Mouse (Mus musculus): Measurements from ENCODE around the gene Slc4a5.

Gene Slc4a5

GRCm38 (mm10) chr6:83352666-83353410 is 133.2 kb downstream of the Slc4a5 start:
- Histone ChIP-seq H3K4me1 (replicated peaks; ENCODE audit: low read depth, low read length) (peaks cover 38% of the 10 kb centered on the region), H3K36me3 (ENCODE audit: insufficient read depth, low read length) (peaks cover 65% of the 10 kb centered on the region), H3K9me3 (ENCODE audit: low read length) (no peaks in the 10 kb centered on the region), H3K4me3 (replicated peaks; ENCODE audit: low read length) (no peak overlapping the region), H3K27me3 (ENCODE audit: insufficient read depth, low read length) (no peaks in the 10 kb centered on the region)
- TF ChIP-seq CTCF (conservative IDR thresholded peaks at IDR 0.05; ENCODE audit: low read length) (no peak), NANOG (IDR thresholded peaks at IDR 0.05; ENCODE audit: borderline replicate concordance, low read length) (no peak)

All from E14TG2a.4 (cell line).